Mouse (Mus musculus) thymus, adult 18-20 months (tissue): ENCODE measurements around the gene Plekha6.

Experiments
- DNase-seq, 2 experiments: peaks; one replicate each; pipeline ENCODE4 v3.0.0; 2022; ENCODE audit warnings: mixed read lengths in 2 of 2

Gene Plekha6

GRCm38 (mm10) chr1:133247189-133247588 is 83.2 kb downstream of the Plekha6 start:
- DNase-seq = no peak

- DNase-seq = no peak
These were observed 86.8 kb downstream of the Plekha6 start for GRCm38 (mm10) chr1:133250761-133251160.

- DNase-seq = no peak
These were observed 87.6 kb downstream of the Plekha6 start for GRCm38 (mm10) chr1:133251625-133252034.

GRCm38 (mm10) chr1:133252251-133252650 is 88.2 kb downstream of the Plekha6 start:
- DNase-seq = no peak

- peak; percentile 30 to 38 for DNase-seq
These were observed 89.0 kb downstream of the Plekha6 start for GRCm38 (mm10) chr1:133252801-133253531.

- DNase-seq = no peak
These were observed 89.5 kb downstream of the Plekha6 start for GRCm38 (mm10) chr1:133253532-133253866.

- no peak for DNase-seq
These were observed 90.2 kb downstream of the Plekha6 start for GRCm38 (mm10) chr1:133254226-133254625.

GRCm38 (mm10) chr1:133254856-133255764 is 91.1 kb downstream of the Plekha6 start:
- DNase-seq = no peak

- no peak for DNase-seq
These were observed 91.8 kb downstream of the Plekha6 start for GRCm38 (mm10) chr1:133255776-133256175.

- DNase-seq = no peak
These were observed 92.3 kb downstream of the Plekha6 start for GRCm38 (mm10) chr1:133256347-133256746.

- DNase-seq = no peak
These were observed 94.7 kb downstream of the Plekha6 start for GRCm38 (mm10) chr1:133258694-133259093.

GRCm38 (mm10) chr1:133262628-133263027 is 98.6 kb downstream of the Plekha6 start:
- no peak for DNase-seq

GRCm38 (mm10) chr1:133263134-133263533 is 99.1 kb downstream of the Plekha6 start:
- no peak for DNase-seq

- DNase-seq = no peak
These were observed 100.4 kb downstream of the Plekha6 start for GRCm38 (mm10) chr1:133264367-133264766.

- no peak for DNase-seq
These were observed 101.2 kb downstream of the Plekha6 start for GRCm38 (mm10) chr1:133265114-133265766.

- DNase-seq = no peak
These were observed 103.1 kb downstream of the Plekha6 start for GRCm38 (mm10) chr1:133267094-133267493.

- DNase-seq = no peak
These were observed 103.9 kb downstream of the Plekha6 start for GRCm38 (mm10) chr1:133267813-133268492.

- no peak for DNase-seq
These were observed 104.5 kb downstream of the Plekha6 start for GRCm38 (mm10) chr1:133268503-133268902.

- no peak for DNase-seq
These were observed 106.3 kb downstream of the Plekha6 start for GRCm38 (mm10) chr1:133270336-133270735.

GRCm38 (mm10) chr1:133274163-133274562 is 110.2 kb downstream of the Plekha6 start:
- DNase-seq = no peak

- DNase-seq = no peak
These were observed 113.0 kb downstream of the Plekha6 start for GRCm38 (mm10) chr1:133276983-133277382.

- no peak for DNase-seq
These were observed 114.5 kb downstream of the Plekha6 start for GRCm38 (mm10) chr1:133278539-133278938.
